Mouse (Mus musculus): ENCODE measurements around the gene Ints5.
"Not testable (repeated sequence)": the region's sequence is repeated elsewhere in the genome, so short reads cannot be mapped to it uniquely, and the experiment has no call there.

Gene Ints5

DNA sequence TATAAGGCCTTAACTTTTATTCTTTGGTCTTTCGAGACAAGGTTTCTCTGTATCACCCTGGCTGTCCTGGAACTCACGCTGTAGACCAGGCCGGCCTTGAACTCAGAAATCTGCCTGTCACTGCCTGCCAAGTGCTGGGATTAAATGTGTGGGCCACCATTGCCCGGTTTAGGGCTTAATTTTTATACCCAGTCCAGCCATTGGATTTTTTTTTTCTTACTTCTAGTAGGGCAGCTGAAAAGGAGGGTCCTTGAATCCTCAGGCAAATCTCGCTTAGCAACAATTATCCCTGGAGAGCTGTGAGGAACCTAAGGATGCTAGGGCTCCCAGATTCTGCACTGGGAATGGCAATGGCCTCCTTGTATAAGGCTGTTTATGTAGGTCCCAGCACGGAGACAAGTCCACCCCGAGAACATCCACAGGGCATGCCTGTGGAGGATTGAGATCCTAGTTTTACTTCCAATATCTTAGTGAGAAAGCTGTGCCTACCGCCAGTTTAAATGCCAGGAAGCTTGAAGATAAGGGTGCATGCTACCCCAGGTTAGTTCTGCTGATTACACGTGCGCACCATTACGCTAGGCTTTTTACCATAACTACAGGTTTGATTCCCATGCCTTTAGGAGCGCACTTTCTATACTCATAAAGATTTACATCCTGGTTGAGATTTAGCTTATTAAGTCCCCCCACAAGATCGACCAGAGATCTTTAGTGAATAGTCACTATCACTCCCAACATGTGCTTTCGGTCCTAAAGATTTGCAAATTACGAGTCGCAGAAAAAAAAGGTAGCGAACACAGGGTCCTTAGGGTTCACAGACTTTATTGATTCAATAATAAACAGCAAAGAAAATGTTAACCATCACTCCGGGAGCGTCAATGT lies 5.0 kb upstream of the Ints5 start:
- no peak for DNase-seq (ENCODE audit: low read depth, low spot score)

DNA sequence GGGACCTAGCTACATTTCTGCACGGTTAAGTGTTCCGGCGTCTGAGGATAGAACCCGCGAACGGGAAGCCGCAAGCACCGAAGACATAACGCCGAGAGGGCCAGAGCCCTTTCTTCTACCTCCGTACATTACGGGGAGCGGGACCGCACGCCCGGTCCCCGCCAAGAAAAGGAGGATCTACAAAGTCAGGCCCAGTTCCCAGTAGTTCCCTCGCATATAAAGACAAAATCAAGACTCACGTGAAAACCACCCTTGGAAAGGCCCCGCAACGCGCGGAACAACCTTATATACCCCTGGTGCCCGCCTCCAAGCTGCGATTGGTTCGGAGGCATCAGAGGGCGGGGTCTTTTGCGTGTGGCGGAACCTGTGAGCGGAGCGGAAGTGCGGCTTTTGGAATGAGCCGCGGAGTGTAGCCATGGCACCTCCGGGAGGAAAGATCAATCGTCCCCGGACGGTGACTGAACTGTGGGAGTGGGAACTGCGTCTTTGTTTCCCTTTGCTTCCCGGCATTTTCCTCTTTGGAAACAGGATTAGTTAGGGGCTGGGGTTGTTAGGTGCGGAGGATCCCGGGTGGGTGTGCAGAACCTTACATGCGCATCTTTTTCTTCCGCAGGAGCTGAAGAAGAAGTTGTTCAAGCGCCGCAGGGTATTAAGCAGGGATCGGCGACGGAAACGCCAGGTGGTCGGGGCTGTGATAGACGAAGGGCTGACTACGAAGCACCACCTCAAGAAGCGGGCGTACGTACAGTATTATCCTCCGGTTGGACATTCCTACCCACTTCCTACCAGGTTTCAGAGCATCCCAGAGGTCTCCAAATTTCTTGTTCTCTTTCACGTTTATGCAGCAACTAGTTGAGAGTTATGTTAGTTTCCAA lies 4.1 kb upstream of the Ints5 start, which contains the start of the genes 1810009A15Rik and Gm49416:
Gene 1810009A15Rik (plus strand): TSS at position 343 of the 875 bp plus-strand sequence.
Gene Gm49416 (plus strand): TSS at position 416 of the 875 bp plus-strand sequence.
- DNase-seq (ENCODE audit: low read depth, low spot score), result peak; percentile 93

DNA sequence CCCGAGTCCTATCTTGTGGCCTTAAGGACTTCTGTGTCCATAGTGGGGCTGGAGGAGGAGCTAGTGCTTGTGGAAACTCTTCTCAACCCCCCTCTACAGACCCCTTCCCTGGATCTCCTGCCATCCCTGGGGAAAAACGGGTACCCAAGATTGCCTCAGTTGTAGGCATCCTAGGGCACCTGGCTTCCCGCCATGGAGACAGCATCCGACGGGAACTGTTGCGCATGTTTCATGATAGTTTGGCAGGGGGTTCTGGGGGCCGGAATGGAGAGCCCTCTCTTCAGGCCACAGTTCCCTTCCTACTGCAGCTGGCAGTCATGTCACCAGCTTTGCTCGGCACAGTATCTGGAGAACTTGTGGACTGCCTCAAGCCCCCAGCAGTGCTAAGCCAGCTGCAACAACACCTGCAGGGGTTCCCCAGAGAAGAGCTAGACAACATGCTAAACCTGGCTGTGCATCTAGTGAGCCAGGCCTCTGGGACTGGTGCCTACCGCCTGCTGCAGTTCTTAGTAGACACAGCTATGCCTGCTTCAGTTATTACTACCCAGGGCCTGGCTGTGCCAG lies 2.7 kb downstream of the Ints5 start:
- no peak for DNase-seq (ENCODE audit: low read depth, low spot score)

DNA sequence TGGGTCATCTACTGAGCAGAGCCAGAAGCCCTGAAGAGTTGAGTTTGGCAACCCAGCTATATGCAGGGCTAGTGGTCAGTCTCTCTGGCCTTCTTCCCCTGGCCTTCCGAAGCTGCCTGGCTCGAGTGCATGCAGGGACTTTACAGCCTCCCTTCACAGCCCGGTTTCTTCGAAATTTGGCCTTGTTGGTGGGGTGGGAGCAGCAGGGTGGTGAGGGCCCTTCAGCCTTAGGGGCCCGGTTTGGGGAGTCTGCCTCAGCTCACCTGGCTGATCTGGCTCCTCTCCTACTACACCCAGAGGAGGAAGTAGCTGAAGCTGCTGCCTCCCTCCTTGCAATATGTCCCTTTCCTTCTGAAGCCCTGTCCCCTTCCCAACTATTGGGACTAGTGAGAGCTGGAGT lies 3.4 kb downstream of the Ints5 start:
- not testable (repeated sequence) for DNase-seq (ENCODE audit: low read depth, low spot score)

DNA sequence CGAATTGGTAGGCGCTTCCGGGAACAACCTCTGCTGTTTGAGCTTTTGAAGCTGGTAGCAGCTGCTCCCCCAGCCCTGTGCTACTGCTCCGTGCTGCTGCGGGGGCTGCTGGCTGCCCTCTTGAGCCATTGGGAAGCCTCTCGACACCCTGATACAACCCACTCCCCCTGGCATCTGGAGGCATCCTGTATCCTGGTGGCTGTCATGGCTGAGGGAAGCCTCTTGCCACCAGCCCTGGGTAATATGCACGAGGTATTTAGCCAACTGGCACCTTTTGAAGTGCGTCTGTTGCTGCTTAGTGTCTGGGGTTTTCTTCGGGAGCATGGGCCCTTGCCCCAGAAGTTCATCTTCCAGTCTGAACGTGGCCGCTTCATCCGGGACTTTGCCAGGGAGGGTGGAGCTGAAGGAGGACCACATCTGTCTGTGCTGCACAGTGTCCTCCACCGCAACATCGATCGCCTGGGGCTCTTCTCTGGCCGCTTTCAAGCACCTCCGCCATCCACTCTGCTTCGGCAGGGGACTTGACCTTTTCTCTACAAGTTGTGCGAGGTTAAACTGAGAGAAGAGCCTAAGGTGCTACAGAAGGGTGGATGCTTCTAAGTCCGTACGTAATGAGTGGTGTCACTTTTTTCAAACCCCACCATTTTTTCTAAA lies 4.5 kb downstream of the Ints5 start:
- not testable (repeated sequence) for DNase-seq (ENCODE audit: low read depth, low spot score)

DNA sequence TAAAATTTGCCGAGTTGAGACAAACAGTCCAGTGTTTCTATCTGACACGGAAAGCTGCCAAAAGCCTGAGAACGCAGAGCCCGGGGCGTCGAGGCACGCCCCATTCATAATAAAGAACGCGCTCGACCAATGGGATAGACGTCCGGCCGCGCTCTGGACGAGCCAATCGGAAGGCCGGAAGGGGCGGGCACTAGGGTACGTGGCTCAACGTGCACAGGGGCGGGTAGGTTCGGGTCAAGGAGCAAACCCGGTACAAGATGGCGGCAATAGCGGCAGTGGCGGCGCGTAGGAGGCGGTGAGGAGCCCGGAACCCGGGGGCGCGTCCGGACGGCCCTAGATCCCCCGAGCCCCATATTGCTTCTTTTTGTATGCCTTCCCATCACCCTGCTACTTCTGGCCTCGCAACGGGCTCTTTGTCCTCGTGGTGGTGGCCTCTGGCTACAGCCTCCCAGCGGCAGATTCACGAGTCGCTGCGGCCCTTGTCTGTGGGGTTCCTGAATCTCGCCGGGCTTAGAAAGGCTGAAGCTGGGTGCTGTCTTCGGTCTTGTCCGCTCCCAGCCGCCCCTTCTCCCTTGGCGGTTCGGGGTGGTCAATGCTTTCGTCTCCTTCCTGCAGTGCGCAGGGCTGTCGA lies 5.2 kb downstream of the Ints5 start, which contains the start of gene Ganab:
Gene Ganab (plus strand): TSS at position 207 of the 631 bp plus-strand sequence.
- peak; percentile 90 for DNase-seq (ENCODE audit: low read depth, low spot score)

DNA sequence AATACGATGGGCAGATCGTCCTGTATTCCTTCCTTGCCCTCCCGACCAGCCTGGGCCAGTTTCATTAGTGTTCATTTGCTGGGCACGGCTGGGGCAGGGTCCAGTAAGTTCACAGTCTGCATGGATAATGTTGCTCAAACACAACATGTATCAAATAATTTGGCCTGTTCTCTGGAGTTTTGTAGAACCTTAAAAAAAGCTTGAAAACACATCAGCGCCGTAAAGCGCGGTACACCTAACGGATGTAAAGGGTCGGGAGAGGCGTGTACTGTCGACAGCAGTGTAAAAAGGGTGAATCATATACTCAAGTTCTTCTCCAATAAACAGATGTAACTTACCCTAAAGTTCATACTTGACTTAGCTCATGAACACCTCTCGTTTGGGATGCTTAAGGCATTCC lies 5.8 kb downstream of the Ints5 start:
- DNase-seq (ENCODE audit: low read depth, low spot score), result no peak

DNA sequence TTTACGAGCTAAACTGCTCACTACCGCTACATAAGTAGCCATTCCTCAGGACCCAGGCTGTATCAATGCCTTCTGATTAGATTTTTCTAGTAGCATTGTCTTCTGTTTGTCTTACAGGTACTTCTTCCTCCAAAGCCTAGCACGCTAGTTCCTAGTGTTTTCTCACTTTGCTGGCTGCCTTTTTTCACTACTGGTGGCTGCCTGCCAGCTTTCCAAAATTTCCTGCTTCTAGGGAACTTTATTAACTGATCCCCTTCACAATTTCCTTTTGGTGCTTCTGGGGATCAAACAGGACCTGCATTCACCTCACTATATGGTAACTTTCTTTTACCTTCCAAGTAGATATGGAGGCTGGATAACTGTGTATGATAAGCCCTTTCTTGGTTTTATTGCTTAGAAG lies 6.3 kb downstream of the Ints5 start:
- no peak for DNase-seq (ENCODE audit: low read depth, low spot score)

DNA sequence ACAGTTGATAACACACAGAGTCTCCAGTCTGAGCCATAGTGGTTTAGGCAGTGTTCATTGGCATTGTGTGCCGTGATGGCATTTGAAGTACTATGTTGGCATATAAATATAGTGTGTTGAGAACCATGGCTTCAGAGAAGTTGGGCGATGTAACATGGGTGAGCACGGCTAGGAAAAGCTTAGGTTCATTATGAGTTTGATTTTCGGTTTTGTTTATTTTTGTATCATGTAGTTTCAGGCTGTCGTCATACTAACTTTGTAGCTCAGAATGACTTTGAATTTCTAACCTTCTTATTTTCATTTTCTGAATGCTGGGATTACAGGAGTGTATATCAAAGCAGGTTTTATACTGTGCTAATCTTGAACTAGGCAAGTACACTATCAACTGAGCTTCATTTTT lies 10.6 kb downstream of the Ints5 start:
- no peak for DNase-seq (ENCODE audit: low read depth, low spot score)

DNA sequence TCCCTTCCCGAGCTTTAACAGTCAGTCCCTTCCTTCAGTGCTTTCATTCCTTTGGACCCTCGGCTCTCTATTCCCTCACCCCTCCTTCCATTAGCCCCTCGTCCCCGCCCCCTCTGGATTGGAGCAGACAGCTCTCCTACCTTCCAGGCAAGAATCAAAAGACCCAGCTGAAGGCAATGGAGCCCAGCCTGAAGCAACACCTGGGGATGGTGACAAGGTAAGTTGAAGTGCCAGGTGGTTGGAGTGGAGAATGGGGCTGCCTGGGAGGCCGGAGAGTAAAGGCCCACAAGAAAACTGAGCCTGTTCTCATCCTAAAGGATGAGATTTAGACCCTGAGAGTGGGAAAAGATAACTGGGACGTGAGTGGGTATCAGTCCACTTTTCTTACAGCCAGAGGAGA lies 15.7 kb downstream of the Ints5 start:
- DNase-seq (ENCODE audit: low read depth, low spot score), result no peak

DNA sequence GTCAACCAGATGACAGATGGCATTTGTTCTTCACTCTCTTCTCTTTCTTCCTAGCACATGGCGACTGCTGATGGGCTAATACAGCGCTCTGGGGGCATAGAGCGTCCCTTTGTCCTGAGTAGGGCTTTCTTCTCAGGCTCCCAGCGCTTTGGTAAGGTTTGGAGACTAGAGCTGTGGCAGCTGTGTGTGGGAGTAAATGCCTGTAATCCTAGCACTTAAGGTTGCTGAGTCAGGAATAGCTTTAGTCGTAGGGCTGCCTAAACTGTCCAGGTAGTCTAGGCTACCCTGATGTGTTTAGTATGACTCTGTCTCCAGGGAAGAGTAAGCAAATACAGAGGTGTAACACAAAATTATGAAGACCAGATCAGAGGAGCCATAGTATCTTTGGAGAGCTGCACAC lies 19.0 kb downstream of the Ints5 start:
- no peak for DNase-seq (ENCODE audit: low read depth, low spot score)

DNA sequence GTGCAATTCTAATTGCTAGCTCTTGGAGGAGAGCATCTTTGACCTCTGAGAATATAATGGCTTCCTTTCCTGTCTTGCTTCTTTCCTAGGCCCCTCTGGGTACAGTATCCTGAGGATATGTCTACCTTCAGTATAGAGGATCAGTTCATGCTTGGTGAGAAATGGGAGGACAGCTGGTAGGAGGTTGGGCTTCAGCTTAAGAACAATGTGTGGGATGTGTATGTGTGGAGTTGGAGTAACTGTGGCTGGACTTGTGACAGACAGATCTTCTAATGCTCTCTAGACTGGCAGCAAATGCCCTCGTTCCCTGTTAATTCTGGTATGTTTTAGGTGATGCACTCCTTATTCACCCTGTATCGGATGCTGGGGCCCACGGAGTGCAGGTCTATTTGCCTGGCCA lies 21.4 kb downstream of the Ints5 start:
- DNase-seq (ENCODE audit: low read depth, low spot score), result no peak

DNA sequence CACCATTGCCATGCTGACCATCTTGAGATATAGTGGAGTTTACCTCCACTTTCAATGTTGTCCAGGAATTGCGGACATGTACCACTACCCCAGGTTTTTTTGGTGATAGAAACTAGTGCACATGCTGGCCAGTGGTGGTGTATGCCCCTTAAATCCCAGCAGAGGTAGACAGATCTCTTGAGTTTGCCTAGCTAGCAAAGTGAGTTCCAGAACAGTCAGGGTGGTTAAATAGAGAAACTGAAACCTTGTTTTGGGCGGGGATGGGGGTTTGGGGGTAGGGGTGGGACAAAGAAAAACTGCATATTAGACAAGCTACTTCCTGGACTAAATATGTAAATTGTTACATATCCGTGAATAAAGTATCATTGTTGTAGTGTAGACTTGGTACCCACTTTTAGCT lies 26.2 kb downstream of the Ints5 start:
- no peak for DNase-seq (ENCODE audit: low read depth, low spot score)

DNA sequence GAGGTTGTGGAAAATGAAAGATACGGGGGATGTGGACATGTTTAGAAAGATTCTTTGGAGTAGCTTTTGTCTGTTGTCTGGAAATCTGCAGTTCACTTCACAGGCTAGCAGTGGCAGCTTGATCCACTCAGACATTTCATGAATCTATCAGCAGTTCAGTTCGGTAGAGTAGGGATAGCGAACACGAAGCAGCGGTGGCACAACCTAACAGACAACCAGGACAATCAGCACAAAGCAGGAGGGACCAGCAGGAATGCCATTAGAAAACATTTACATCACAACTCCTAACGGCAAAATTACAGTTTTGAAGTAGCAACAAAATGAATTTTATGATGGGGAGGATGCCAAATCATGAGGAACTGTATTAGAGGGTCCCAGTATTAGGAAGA lies 26.9 kb downstream of the Ints5 start:
- no peak for DNase-seq (ENCODE audit: low read depth, low spot score)

DNA sequence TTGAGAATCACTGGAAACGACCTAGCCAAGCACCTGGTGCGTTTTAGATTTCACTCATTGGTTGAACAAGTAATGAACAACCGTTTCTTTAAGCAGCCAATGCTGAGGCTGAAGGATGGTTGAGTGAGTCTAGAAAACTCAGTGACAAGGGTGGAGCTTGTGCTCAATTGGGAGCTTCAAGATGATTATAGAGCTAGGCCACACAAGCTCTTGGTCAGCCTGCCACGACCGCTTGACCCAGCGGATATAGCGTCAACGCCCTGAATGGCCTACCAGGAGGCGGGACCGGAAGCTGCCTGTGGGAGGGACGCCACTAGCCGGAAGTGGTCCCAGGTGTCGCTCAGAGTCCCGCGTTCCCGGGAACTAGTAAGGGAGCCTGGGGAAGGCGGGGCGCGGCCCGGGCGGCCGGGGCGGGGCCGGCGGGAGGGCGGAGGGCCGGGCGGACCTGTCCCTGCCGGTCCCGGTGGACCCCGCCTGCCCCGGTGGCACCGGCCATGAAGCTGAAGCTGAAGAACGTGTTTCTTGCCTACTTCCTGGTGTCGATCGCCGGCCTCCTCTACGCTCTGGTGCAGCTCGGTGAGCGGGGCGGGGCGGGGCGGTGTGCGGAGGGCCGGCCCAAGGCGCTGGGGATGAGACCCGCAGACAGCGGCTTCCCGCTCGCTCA lies 27.4 kb downstream of the Ints5 start, which contains the start of gene B3gat3:
Gene B3gat3 (plus strand): TSS at position 302 of the 664 bp plus-strand sequence.
- DNase-seq (ENCODE audit: low read depth, low spot score), result peak; percentile 63

DNA sequence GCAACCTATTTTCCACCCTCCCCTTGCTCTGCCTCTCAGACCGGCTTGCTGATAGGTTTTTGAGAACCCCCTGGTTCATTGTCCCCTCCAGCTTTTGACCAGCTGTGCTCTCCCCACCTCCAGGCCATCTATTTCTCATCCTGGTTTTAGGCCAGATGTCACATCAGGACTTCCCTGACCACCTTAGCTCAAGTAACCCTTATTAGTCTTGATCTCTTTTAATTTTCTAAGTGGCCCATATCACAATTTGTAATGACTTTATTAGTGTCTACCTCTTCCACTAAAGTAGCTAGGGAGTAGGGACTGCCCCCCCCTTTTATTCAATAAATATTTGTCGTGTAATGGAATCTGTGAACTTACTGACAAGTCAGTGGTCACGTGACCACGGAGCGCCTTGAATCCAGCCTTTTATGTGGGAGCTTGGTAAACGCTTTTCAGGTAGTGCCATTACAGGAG lies 28.1 kb downstream of the Ints5 start:
- DNase-seq (ENCODE audit: low read depth, low spot score), result no peak

DNA sequence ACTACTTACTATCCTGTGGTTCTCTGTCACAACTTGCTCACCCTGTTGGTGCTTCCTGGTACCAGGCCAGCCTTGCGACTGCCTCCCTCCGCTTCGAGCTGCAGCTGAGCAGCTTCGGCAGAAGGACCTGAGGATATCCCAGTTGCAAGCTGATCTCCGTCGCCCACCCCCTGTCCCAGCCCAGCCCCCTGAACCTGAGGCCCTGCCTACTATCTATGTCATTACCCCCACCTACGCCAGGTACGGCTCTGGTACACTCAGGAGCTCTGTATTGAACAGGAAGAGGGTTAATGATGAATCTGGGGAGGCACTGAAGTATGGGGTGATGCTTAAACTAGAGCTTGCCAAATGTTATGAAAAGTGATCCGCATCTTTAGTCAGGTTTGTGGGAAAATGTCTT lies 28.9 kb downstream of the Ints5 start:
- DNase-seq (ENCODE audit: low read depth, low spot score), result no peak

DNA sequence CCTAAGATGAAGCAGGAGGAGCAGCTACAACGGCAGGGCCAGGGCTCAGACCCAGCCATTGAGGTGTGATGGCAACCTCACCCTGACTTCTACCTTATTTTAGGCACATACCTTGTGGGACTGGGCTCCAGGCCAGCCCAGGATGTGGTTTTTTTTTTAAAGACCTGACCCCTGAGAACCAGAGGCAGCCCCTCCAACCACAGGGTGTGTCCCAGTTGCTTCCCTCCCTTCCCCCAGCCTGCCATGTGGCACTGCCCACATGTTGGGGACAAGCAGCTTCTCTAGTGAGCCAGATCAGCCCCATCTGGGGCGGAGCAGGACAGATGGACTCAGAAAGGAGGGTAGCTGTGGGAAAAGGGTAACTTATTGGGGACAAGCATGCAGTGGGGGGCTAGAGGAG lies 34.0 kb downstream of the Ints5 start:
- no peak for DNase-seq (ENCODE audit: low read depth, low spot score)

DNA sequence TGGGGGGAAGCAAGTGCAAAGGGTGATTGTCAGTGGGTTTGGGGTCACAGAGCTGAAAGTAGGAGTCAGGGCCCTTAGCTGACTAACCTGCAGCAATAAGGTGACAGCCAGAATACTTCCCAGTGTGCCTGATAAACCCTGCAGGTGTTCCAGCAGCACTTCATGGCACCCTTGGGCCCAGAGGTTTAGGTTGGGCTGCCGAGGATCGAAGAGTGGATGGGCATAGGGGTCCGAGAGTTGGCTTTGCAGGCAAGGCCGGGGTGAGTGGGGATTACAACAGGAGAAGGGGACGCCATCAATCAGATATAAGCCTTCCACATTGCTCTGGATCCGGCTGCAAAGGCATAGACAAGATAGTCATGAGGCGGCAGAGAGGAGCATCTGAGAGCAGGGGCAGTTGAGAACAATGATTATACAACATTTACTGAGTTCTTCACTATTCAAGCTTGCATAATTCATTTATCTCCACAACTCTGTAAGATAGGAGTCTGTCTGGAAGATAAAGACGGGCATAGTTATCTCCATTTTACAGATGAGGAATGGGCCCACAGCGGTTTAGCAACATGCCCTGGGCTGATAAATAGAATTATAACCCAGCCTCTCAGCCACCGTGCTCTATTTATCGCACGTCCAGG lies 35.2 kb downstream of the Ints5 start:
- DNase-seq (ENCODE audit: low read depth, low spot score), result no peak

DNA sequence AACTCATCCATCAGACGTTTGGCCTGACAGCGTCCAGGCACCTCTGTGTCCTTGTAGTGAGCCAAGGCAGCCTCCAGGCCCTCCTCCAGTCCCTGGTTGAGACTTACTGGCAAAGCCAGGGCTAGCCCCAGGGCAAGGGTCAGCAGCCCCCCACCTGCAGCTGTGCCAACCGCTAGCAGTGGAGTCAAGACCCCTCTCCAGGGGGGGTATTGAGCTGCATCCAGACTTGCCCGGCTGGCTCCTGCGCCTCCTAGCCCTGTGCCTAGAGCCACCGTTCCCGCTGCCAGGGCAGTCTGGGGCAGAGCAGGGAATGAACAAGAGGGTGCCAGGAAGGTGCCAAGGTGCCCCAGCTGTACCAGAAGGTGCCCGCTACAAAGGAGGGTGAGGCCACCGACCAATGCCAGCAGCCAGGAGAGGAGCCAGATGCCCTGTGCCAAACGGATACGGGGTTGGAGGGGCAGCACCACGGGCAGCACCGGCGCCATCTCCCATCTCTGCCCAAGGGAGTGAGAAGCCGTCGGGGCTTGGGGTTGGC lies 36.0 kb downstream of the Ints5 start:
- DNase-seq (ENCODE audit: low read depth, low spot score), result no peak

Measured in brain, embryonic 18.5 days (tissue).